Mouse (Mus musculus): ENCODE measurements around the gene Chmp4b. TPM values are rescaled to one million over a fixed set of nuclear protein-coding genes. Genes with fewer than 3 reads are reported as not detected.

The Chmp4b gene
- polyA plus RNA-seq, 1 experiment from 2014 or later, result 15.7 TPM

Other genes starting within 250 kb of the Chmp4b start
- 2.1 TPM in 2 replicates for gene Snta1, start 243.6 kb upstream of the Chmp4b start, polyA plus RNA-seq (2014; fragmentation: Nextera tagmentation; extraction: Ambion mirVana)
- gene Cbfa2t2, start 215.2 kb upstream of the Chmp4b start, polyA plus RNA-seq (2014; fragmentation: Nextera tagmentation; extraction: Ambion mirVana), result 68.2 and 71.5 TPM in 2 replicates
- gene 1700003F12Rik, start 104.6 kb upstream of the Chmp4b start, polyA plus RNA-seq (2014; fragmentation: Nextera tagmentation; extraction: Ambion mirVana), result 2.5 and 3.0 TPM in 2 replicates
- gene Actl10, start 99.9 kb upstream of the Chmp4b start, polyA plus RNA-seq (2014; fragmentation: Nextera tagmentation; extraction: Ambion mirVana), result 0.32 and 0.69 TPM in 2 replicates
- 10.8 and 12.5 TPM in 2 replicates for gene Necab3, start 92.8 kb upstream of the Chmp4b start, polyA plus RNA-seq (2014; fragmentation: Nextera tagmentation; extraction: Ambion mirVana)
- gene E2f1, start 81.8 kb upstream of the Chmp4b start, polyA plus RNA-seq (2014; fragmentation: Nextera tagmentation; extraction: Ambion mirVana), result 13.0 and 16.9 TPM in 2 replicates
- gene Pxmp4, start 48.0 kb upstream of the Chmp4b start, polyA plus RNA-seq (2014; fragmentation: Nextera tagmentation; extraction: Ambion mirVana), result 12.8 and 14.1 TPM in 2 replicates
- 1.0 and 1.5 TPM in 2 replicates for gene Zfp341, start 38.4 kb upstream of the Chmp4b start, polyA plus RNA-seq (2014; fragmentation: Nextera tagmentation; extraction: Ambion mirVana)
- gene 4930519P11Rik, start 38.3 kb upstream of the Chmp4b start, polyA plus RNA-seq (2014; fragmentation: Nextera tagmentation; extraction: Ambion mirVana), result 0.56 and 1.0 TPM in 2 replicates
- gene Gm14214, start 118.3 kb downstream of the Chmp4b start, polyA plus RNA-seq (2014; fragmentation: Nextera tagmentation; extraction: Ambion mirVana), result not detected in 2 replicates
- 61.8 and 76.6 TPM in 2 replicates for gene Raly, start 139.4 kb downstream of the Chmp4b start, polyA plus RNA-seq (2014; fragmentation: Nextera tagmentation; extraction: Ambion mirVana)
- 0.99 and 1.3 TPM in 2 replicates for gene a, start 139.7 kb downstream of the Chmp4b start, polyA plus RNA-seq (2014; fragmentation: Nextera tagmentation; extraction: Ambion mirVana)
- gene Eif2s2, start 241.2 kb downstream of the Chmp4b start, polyA plus RNA-seq (2014; fragmentation: Nextera tagmentation; extraction: Ambion mirVana), result 126 and 127 TPM in 2 replicates